Mouse (Mus musculus) heart, embryonic 11.5 days (tissue): ENCODE measurements around the gene AC129217.1. TPM values are rescaled to one million over a fixed set of nuclear protein-coding genes. Genes with fewer than 3 reads are reported as not detected.
"Not testable (repeated sequence)": the region's sequence is repeated elsewhere in the genome, so short reads cannot be mapped to it uniquely, and the experiment has no call there.

Source experiments
- ATAC-seq: fragments of 200-750 bp; cut with Nextera tagmentation; replicated peaks from 2 replicates; pipeline ENCODE4 v1.8.0; 2017; ENCODE audit warnings: moderate library complexity; ENCODE audit not compliant: insufficient number of reproducible peaks, low FRiP score, low TSS enrichment
- H3K27ac ChIP-seq: fragments of 300-500 bp; sonication (generic); 2 replicates; pipeline ENCODE4 v1.5.1; 2014; ENCODE audit warnings: mild to moderate bottlenecking, low read depth, low read length
- H3K27me3 ChIP-seq: fragments of 300-500 bp; sonication (generic); 2 replicates; pipeline ENCODE4 v1.6.1; 2014; ENCODE audit warnings: mild to moderate bottlenecking, low read length, mixed read lengths; ENCODE audit not compliant: control insufficient read depth, insufficient read depth
- H3K36me3 ChIP-seq: fragments of 300-500 bp; sonication (generic); 2 replicates; pipeline ENCODE4 v1.6.1; 2014; ENCODE audit warnings: mild to moderate bottlenecking, low read length, moderate library complexity, mixed read lengths; ENCODE audit not compliant: control insufficient read depth, insufficient read depth
- H3K4me1 ChIP-seq: fragments of 300-500 bp; sonication (generic); 2 replicates; pipeline ENCODE4 v1.6.1; 2014; ENCODE audit warnings: low read length; ENCODE audit not compliant: control insufficient read depth, insufficient read depth
- H3K4me2 ChIP-seq: fragments of 300-500 bp; sonication (generic); 2 replicates; pipeline ENCODE4 v1.6.1; 2014; ENCODE audit warnings: mild to moderate bottlenecking, moderate library complexity
- H3K4me3 ChIP-seq: fragments of 300-500 bp; sonication (generic); 2 replicates; pipeline ENCODE4 v1.5.1; 2014; ENCODE audit warnings: low read depth, low read length
- H3K9ac ChIP-seq: fragments of 300-500 bp; sonication (generic); 2 replicates; pipeline ENCODE4 v1.6.1; 2014; ENCODE audit warnings: mild to moderate bottlenecking, low read depth, low read length, moderate library complexity
- H3K9me3 ChIP-seq: fragments of 300-500 bp; sonication (generic); replicated peaks from 2 replicates; pipeline ENCODE4 v1.6.1; 2016; ENCODE audit warnings: low read length; ENCODE audit not compliant: control insufficient read depth
- WGBS: fragments of 180-500 bp; shearing (Covaris S2); extraction: QIAGEN DNeasy Blood & Tissue Kit; methylation state at CpG from one replicate; pipeline ENCODE4 v1.1.7; 2014; ENCODE audit not compliant: insufficient replicate concordance; 5-methylcytosine and 5-hydroxymethylcytosine counted together
- polyA plus RNA-seq: library from polyadenylated mRNA; unstranded; fragments of >200 nt; fragmentation: Nextera tagmentation; extraction: Ambion mirVana; gene quantifications from 2 replicates; pipeline ENCODE4 v1.2.1, GENCODE M21; 2014

Gene AC129217.1
- polyA plus RNA-seq, 1 experiment from 2014 or later, result not detected

DNA sequence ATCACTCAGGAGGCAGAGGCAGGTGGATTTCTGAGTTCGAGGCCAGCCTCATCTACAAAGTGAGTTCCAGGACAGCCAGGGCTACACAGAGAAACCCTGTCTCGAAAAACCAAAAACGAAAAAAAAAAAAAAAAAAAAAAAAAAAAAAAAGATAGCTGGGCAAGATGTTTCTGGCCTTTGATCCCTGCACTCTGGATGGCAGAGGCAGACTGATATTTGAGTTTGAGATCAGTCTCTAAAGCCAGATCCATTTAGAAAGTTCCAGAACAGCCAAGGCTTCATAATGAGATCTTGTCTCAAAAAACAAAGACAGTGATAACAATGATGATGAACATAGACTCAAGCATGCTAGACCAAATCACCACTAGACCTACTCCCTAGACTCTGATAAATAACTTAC lies 40.8 kb downstream of the AC129217.1 start:
- H3K9me3 ChIP-seq, H3K4me1 ChIP-seq, ATAC-seq, H3K36me3 ChIP-seq, H3K9ac ChIP-seq, H3K27me3 ChIP-seq, H3K27ac ChIP-seq: not testable (repeated sequence)
- Histone ChIP-seq H3K4me3 (peak overlapping the region; percentile 80; the same call in 1 of the 2 replicates), H3K4me2 (peak overlapping the region; percentile 91)
- 56% methylated on average over 3 of the region's 3 CpGs for WGBS

DNA sequence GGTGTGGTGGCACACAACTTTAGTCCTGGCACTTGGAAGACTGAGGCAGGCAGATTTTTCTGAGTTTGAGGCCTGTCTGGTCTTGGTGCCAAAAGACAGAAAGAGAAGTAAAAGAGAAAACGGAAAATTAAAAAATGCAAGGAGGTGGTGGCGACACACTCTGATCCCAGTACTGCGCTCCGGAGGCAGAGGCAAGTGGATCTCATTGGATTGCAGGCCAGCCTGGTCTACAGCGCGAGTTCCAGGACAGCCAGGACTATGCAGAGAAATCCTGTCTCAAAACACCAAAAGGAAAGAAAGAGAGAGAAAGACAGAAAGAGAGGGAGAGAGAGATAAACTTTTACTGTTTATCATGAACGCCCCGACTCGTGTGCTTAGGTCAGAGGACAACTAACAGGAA lies 41.3 kb downstream of the AC129217.1 start:
- peak overlapping the region; percentile 91 for H3K4me2 ChIP-seq
- H3K36me3 ChIP-seq, result peaks cover 5% of the 10 kb centered on the region; the same call in 1 of the 2 replicates
- peak overlapping the region; percentile 76 for H3K27ac ChIP-seq
- WGBS, result 47% methylated on average over 9 of the region's 9 CpGs
- H3K27me3 ChIP-seq, result no peaks in the 10 kb centered on the region
- H3K9ac ChIP-seq, result peak overlapping the region; percentile 80
- peak overlapping the region; percentile 80 for H3K4me3 ChIP-seq
- H3K4me1 ChIP-seq, result peaks cover 6% of the 10 kb centered on the region
- no peak; the same call in 1 of the 2 replicates for ATAC-seq
- no peaks in the 10 kb centered on the region for H3K9me3 ChIP-seq

DNA sequence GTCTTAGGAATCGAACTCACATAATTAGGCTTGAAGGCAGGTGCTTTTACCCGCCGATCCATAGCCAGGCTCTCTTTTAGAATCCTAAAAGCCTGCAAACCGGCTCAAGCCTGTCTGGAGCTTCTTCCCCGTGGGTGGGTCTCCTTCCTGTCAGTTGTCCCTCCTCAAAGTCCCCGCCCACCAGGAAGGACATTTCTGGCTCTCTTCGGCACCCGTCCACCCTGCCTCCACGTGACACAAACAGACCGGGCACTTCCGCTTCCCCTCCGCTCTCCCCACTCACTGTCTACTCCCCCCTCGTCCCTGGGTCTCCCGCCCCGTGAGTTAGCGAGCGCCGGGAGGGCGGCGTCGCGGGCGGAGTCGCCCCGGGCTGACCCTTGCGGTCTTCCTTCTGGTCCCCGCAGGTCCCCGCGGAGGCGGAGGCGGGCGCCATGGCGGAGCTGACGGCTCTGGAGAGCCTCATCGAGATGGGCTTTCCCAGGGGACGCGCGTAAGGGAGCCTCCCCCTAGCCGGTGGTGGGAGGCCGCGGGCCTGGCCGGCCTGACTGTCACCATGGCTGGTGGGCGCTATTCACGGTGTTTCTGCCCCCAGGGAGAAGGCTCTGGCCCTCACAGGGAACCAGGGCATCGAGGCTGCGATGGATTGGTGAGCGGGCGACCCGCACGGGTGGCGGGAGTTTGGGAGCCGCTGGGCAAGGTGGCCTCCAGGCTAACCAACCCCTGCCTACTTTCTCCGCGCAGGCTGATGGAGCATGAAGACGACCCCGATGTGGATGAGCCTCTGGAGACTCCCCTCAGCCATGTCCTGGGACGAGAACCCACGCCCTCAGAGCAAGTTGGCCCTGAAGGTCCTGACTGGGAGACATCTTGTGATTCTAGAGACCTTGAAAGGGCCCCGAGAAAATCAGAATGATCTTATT lies 42.0 kb downstream of the AC129217.1 start, which contains the start of gene Ubxn1:
Gene Ubxn1 (plus strand): TSS at position 230 of the 920 bp plus-strand sequence.
- peak within 1 kb of the TSS; percentile 82 for H3K27ac ChIP-seq
- under 1% methylated on average over 59 of the region's 59 CpGs for WGBS
- ATAC-seq, result peak; percentile 97
- H3K4me3 ChIP-seq, result peak within 1 kb of the TSS; percentile 80
- peaks cover 6% of the 10 kb centered on the region for H3K4me1 ChIP-seq
- H3K9me3 ChIP-seq, result no peaks in the 10 kb centered on the region
- peak within 1 kb of the TSS; percentile 80 for H3K9ac ChIP-seq
- H3K27me3 ChIP-seq, result no peaks in the 10 kb centered on the region
- peaks cover 7% of the 10 kb centered on the region; the same call in 1 of the 2 replicates for H3K36me3 ChIP-seq
- peak within 1 kb of the TSS; percentile 91 for H3K4me2 ChIP-seq

DNA sequence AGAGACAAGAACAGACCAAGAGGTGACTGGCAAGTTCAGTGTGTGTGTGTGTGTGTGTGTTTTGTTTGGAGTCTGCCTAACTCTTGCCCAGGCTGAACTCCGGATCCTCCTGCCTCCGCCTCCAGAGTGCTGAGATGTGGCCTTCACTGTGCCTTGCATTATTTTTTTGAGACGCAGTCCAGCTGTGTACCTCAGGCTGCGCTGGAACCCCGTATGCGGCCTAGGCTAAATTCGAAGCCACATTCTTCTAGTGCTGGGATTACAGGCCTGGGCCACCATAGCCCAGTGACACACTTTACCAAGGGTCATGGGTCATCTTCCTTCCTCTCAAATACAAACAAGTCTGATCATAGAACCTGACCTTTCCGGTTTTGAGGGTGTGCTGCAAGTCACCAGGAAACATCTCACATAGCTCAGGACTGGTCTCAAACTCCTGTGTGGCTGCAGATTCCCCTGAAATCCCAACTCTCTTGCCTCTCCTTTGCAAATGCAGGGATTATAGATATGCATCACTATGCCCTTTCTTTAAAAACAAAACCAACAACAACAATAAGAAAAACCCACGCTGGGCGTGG lies 42.8 kb downstream of the AC129217.1 start:
- Histone ChIP-seq H3K4me3 (peak overlapping the region; percentile 80), H3K36me3 (peaks cover 7% of the 10 kb centered on the region; the same call in 1 of the 2 replicates), H3K9me3 (no peaks in the 10 kb centered on the region), H3K4me2 (peak overlapping the region; percentile 91), H3K9ac (peak overlapping the region; percentile 80), H3K27me3 (no peaks in the 10 kb centered on the region), H3K27ac (peak overlapping the region; percentile 82; the same call in 1 of the 2 replicates), H3K4me1 (peaks cover 6% of the 10 kb centered on the region)
- ATAC-seq, result no peak
- 73% methylated on average over 10 of the region's 10 CpGs for WGBS

DNA sequence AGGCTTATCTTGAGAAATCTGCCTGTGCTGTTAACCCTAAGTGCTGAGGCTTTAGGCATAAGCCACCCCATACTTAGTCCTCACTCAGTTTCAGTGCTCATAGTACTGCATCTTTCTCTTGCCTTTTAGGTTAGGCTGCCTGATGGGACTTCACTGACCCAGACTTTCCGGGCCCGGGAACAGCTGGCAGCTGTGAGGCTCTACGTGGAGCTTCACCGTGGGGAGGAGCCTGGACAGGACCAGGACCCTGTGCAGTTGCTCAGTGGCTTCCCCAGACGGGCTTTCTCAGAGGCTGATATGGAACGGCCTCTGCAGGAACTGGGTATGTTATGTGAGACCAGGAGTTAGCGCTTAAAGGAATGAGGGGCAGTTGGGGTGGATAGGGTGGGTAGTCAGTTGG lies 45.5 kb downstream of the AC129217.1 start:
- Histone ChIP-seq H3K9me3 (no peaks in the 10 kb centered on the region), H3K4me3 (no peak overlapping the region), H3K9ac (no peak overlapping the region), H3K4me1 (peaks cover 14% of the 10 kb centered on the region), H3K4me2 (no peak overlapping the region), H3K27ac (no peak overlapping the region), H3K27me3 (no peaks in the 10 kb centered on the region), H3K36me3 (peaks cover 9% of the 10 kb centered on the region; the same call in 1 of the 2 replicates)
- no peak for ATAC-seq
- WGBS, result 89% methylated on average over 7 of the region's 7 CpGs

DNA sequence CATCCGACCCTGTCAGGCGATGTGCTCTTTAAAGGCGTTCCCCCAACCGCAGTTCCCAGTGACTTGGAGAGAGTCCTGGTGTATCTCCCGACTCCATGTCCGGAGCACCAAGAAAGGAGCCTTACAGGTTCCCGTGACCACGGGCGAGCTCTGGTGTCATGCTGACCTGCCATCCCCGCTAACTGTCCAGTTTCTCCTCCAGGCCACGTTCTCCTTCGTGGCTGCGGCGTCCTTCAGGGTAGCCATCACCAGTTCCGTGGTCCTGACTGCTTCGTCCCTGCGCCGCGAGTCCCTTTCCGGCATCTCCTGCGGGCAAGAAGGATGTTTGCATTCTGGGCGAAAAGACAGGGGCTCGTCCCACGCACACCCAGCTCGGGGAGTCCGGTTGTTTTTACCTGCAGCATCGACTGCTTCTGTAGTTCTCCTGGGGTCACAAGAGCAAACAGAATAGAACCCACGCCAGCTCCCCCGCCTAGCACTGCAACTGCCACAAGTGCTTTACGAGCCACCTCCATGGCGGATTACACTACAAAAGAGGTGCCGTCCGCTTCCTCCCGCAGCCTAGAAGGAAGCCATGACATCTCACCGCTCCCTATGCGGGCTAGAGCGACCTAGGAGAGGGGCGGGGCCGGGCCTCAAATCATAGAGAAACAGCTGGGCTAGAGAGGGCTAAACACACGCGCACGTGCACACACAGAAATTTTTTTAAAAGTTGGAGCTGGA lies 50.9 kb downstream of the AC129217.1 start, which contains the start of gene Uqcc3:
Gene Uqcc3 (minus strand): TSS at position 613 of the 723 bp plus-strand sequence.
- Histone ChIP-seq H3K27me3 (no peaks in the 10 kb centered on the region), H3K36me3 (peaks cover 5% of the 10 kb centered on the region; the same call in 1 of the 2 replicates), H3K4me3 (peak within 1 kb of the TSS; percentile 70), H3K9ac (peak within 1 kb of the TSS; percentile 82), H3K9me3 (no peaks in the 10 kb centered on the region), H3K4me1 (peaks cover 7% of the 10 kb centered on the region; the same call in 1 of the 2 replicates), H3K4me2 (peak within 1 kb of the TSS; percentile 73), H3K27ac (peak within 1 kb of the TSS; percentile 63)
- ATAC-seq, result peak; percentile 91
- under 1% methylated on average over 42 of the region's 42 CpGs for WGBS

DNA sequence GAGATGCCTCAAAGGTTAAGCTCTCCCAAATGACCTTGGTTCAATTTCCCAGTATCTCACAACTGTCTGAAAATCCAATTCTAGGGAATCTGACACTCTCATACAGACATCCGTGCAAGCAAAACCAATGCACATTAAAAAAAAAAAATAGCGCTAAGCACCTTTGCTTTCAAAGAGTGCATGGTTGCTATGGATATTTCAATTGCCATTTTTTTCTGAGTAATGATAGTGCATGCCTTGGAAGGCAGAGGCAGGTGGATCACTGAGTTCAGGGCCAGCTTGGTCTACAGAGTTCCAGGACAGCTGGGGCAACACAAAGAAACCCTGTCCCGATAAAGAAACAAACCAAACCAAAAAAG lies 51.4 kb downstream of the AC129217.1 start:
- Histone ChIP-seq H3K27me3 (no peaks in the 10 kb centered on the region), H3K9ac (peak overlapping the region; percentile 82; the same call in 1 of the 2 replicates), H3K4me3 (peak overlapping the region; percentile 70), H3K27ac (no peak overlapping the region), H3K9me3 (no peaks in the 10 kb centered on the region), H3K4me2 (peak overlapping the region; percentile 73), H3K4me1 (peaks cover 7% of the 10 kb centered on the region; the same call in 1 of the 2 replicates), H3K36me3 (0 out of 2 replicates have a peak, but pooled peaks cover 2% of the 10 kb centered on the region)
- ATAC-seq, result no peak
- 24% methylated on average over 3 of the region's 3 CpGs for WGBS

DNA sequence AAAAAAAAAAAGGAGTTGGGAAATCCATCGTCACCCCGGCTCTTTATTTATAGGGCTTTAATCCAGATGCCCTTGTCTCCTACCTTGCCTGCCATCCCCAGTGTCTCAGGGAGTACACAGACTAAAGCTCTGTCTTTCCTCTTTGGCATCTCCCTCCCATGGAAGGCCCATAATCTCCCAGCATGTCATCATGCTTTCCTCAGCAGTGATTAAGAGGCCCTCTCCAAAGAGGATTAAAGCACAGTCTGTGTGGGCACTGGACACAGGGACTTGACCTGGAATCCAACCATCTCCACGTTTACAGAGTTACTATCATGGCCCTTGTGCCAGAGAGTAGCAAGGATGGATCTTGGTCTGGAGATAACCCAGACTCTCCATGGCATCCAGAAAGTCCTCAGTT lies 54.0 kb downstream of the AC129217.1 start, which contains the start of the genes Lbhd1 and Gm49403:
Gene Lbhd1 (plus strand): TSS at position 117 of the 400 bp plus-strand sequence.
Gene Gm49403 (plus strand): TSS at position 315 of the 400 bp plus-strand sequence.
- H3K36me3 ChIP-seq, result 0 out of 2 replicates have a peak, but pooled peaks cover under 1% of the 10 kb centered on the region
- H3K4me2 ChIP-seq, result no peak within 1 kb of the TSS
- peaks cover 11% of the 10 kb centered on the region; the same call in 1 of the 2 replicates for H3K4me1 ChIP-seq
- no peaks in the 10 kb centered on the region for H3K27me3 ChIP-seq
- no peak for ATAC-seq
- no peaks in the 10 kb centered on the region for H3K9me3 ChIP-seq
- no peak within 1 kb of the TSS for H3K9ac ChIP-seq
- no peak within 1 kb of the TSS for H3K27ac ChIP-seq
- H3K4me3 ChIP-seq, result no peak within 1 kb of the TSS
- 70% methylated on average over 3 of the region's 3 CpGs for WGBS
